Mouse (Mus musculus): ENCODE results near the gene Gm9046. TPM values are rescaled to one million over a fixed set of nuclear protein-coding genes. Genes with fewer than 3 reads are reported as not detected.
"Not testable (repeated sequence)": the region's sequence is repeated elsewhere in the genome, so short reads cannot be mapped to it uniquely, and the experiment has no call there.

The Gm9046 gene
- not detected in 2 replicates for polyA plus RNA-seq (2014; fragmentation: Nextera tagmentation; extraction: Ambion mirVana)

- not testable (repeated sequence) for H3K4me3 ChIP-seq (ENCODE audit: low read depth, low read length); ATAC-seq (replicated peaks; ENCODE audit: low FRiP score); H3K9ac ChIP-seq (ENCODE audit: low read length); H3K36me3 ChIP-seq (ENCODE audit: control insufficient read depth, insufficient read depth, low read length); H3K27ac ChIP-seq (ENCODE audit: low read depth, low read length); H3K4me1 ChIP-seq (replicated peaks; ENCODE audit: control insufficient read depth, insufficient read depth, low read length); H3K9me3 ChIP-seq (ENCODE audit: control insufficient read depth, low read length); DNase-seq (ENCODE audit: low spot score); H3K4me2 ChIP-seq (ENCODE audit: low read depth, low read length, severe bottlenecking); H3K27me3 ChIP-seq (ENCODE audit: control insufficient read depth, insufficient read depth, low read length)
- WGBS: no CpG with 5 or more reads among the region's 14 CpGs
Observed at GRCm38 (mm10) chr10:118343155-118343554, at the start of gene Gm9046. TSS of gene Gm9046 (minus strand) at chr10:118343255.

- peak overlapping the region; percentile 32; the same call in 1 of the 2 replicates for H3K4me2 ChIP-seq (ENCODE audit: low read depth, low read length, severe bottlenecking)
- ATAC-seq (replicated peaks; ENCODE audit: low FRiP score): peak; percentile 96
- H3K27ac ChIP-seq (ENCODE audit: low read depth, low read length): no peak overlapping the region
- no peaks in the 10 kb centered on the region for H3K9me3 ChIP-seq (ENCODE audit: control insufficient read depth, low read length)
- peak; percentile 90 for DNase-seq (ENCODE audit: low spot score)
- H3K27me3 ChIP-seq (ENCODE audit: control insufficient read depth, insufficient read depth, low read length): no peaks in the 10 kb centered on the region
- 13% methylated on average over 10 of the region's 10 CpGs for WGBS
- H3K4me3 ChIP-seq (ENCODE audit: low read depth, low read length): no peak overlapping the region
- no peaks in the 10 kb centered on the region for H3K4me1 ChIP-seq (replicated peaks; ENCODE audit: control insufficient read depth, insufficient read depth, low read length)
- H3K36me3 ChIP-seq (ENCODE audit: control insufficient read depth, insufficient read depth, low read length): no peaks in the 10 kb centered on the region
- H3K9ac ChIP-seq (ENCODE audit: low read length): no peak overlapping the region; the same call in 1 of the 2 replicates
Observed at GRCm38 (mm10) chr10:118370443-118370842, 27.4 kb upstream of the Gm9046 start.

- ATAC-seq (replicated peaks; ENCODE audit: low FRiP score): no peak
- H3K36me3 ChIP-seq (ENCODE audit: control insufficient read depth, insufficient read depth, low read length): no peaks in the 10 kb centered on the region
- H3K4me2 ChIP-seq (ENCODE audit: low read depth, low read length, severe bottlenecking): no peak overlapping the region
- no peak overlapping the region for H3K27ac ChIP-seq (ENCODE audit: low read depth, low read length)
- DNase-seq (ENCODE audit: low spot score): no peak
- H3K9ac ChIP-seq (ENCODE audit: low read length): no peak overlapping the region
- 82% methylated on average over 9 of the region's 9 CpGs for WGBS
- H3K9me3 ChIP-seq (ENCODE audit: control insufficient read depth, low read length): no peaks in the 10 kb centered on the region
- H3K27me3 ChIP-seq (ENCODE audit: control insufficient read depth, insufficient read depth, low read length): no peaks in the 10 kb centered on the region
- no peak overlapping the region for H3K4me3 ChIP-seq (ENCODE audit: low read depth, low read length)
- no peaks in the 10 kb centered on the region for H3K4me1 ChIP-seq (replicated peaks; ENCODE audit: control insufficient read depth, insufficient read depth, low read length)
Observed at GRCm38 (mm10) chr10:118369518-118369917, 26.5 kb upstream of the Gm9046 start.

GRCm38 (mm10) chr10:118354005-118354404 is 10.9 kb upstream of the Gm9046 start, which contains the start of gene Gm9049:
TSS of gene Gm9049 (minus strand) at chr10:118354105.
- not testable (repeated sequence) for H3K27ac ChIP-seq (ENCODE audit: low read depth, low read length); ATAC-seq (replicated peaks; ENCODE audit: low FRiP score); H3K36me3 ChIP-seq (ENCODE audit: control insufficient read depth, insufficient read depth, low read length); H3K4me3 ChIP-seq (ENCODE audit: low read depth, low read length); H3K9me3 ChIP-seq (ENCODE audit: control insufficient read depth, low read length); DNase-seq (ENCODE audit: low spot score); H3K4me1 ChIP-seq (replicated peaks; ENCODE audit: control insufficient read depth, insufficient read depth, low read length); H3K4me2 ChIP-seq (ENCODE audit: low read depth, low read length, severe bottlenecking); H3K27me3 ChIP-seq (ENCODE audit: control insufficient read depth, insufficient read depth, low read length); H3K9ac ChIP-seq (ENCODE audit: low read length)
- 86% methylated on average over 1 of the region's 11 CpGs for WGBS

- H3K36me3 ChIP-seq (ENCODE audit: control insufficient read depth, insufficient read depth, low read length); H3K9ac ChIP-seq (ENCODE audit: low read length); DNase-seq (ENCODE audit: low spot score); H3K4me3 ChIP-seq (ENCODE audit: low read depth, low read length); H3K9me3 ChIP-seq (ENCODE audit: control insufficient read depth, low read length); H3K4me2 ChIP-seq (ENCODE audit: low read depth, low read length, severe bottlenecking); H3K4me1 ChIP-seq (replicated peaks; ENCODE audit: control insufficient read depth, insufficient read depth, low read length); ATAC-seq (replicated peaks; ENCODE audit: low FRiP score); H3K27ac ChIP-seq (ENCODE audit: low read depth, low read length); H3K27me3 ChIP-seq (ENCODE audit: control insufficient read depth, insufficient read depth, low read length): not testable (repeated sequence)
- WGBS: 88% methylated on average over 1 of the region's 14 CpGs
Observed at GRCm38 (mm10) chr10:118348579-118348978, 5.5 kb upstream of the Gm9046 start, which contains the start of gene Gm9048. TSS of gene Gm9048 (minus strand) at chr10:118348679.

GRCm38 (mm10) chr10:118337731-118338130 is 5.3 kb downstream of the Gm9046 start, which contains the start of gene Gm9045:
TSS of gene Gm9045 (minus strand) at chr10:118337831.
- not testable (repeated sequence) for H3K27ac ChIP-seq (ENCODE audit: low read depth, low read length); H3K27me3 ChIP-seq (ENCODE audit: control insufficient read depth, insufficient read depth, low read length); H3K36me3 ChIP-seq (ENCODE audit: control insufficient read depth, insufficient read depth, low read length); DNase-seq (ENCODE audit: low spot score); H3K4me2 ChIP-seq (ENCODE audit: low read depth, low read length, severe bottlenecking); H3K4me1 ChIP-seq (replicated peaks; ENCODE audit: control insufficient read depth, insufficient read depth, low read length); H3K9me3 ChIP-seq (ENCODE audit: control insufficient read depth, low read length); ATAC-seq (replicated peaks; ENCODE audit: low FRiP score); H3K9ac ChIP-seq (ENCODE audit: low read length); H3K4me3 ChIP-seq (ENCODE audit: low read depth, low read length)
- WGBS: no CpG with 5 or more reads among the region's 14 CpGs

- H3K4me3 ChIP-seq (ENCODE audit: low read depth, low read length); H3K4me2 ChIP-seq (ENCODE audit: low read depth, low read length, severe bottlenecking); H3K9me3 ChIP-seq (ENCODE audit: control insufficient read depth, low read length); H3K9ac ChIP-seq (ENCODE audit: low read length); H3K27me3 ChIP-seq (ENCODE audit: control insufficient read depth, insufficient read depth, low read length); H3K4me1 ChIP-seq (replicated peaks; ENCODE audit: control insufficient read depth, insufficient read depth, low read length); H3K36me3 ChIP-seq (ENCODE audit: control insufficient read depth, insufficient read depth, low read length); DNase-seq (ENCODE audit: low spot score); ATAC-seq (replicated peaks; ENCODE audit: low FRiP score); H3K27ac ChIP-seq (ENCODE audit: low read depth, low read length): not testable (repeated sequence)
- WGBS: no CpG with 5 or more reads among the region's 14 CpGs
Observed at GRCm38 (mm10) chr10:118332308-118332707, 10.7 kb downstream of the Gm9046 start, which contains the start of gene Gm9044. TSS of gene Gm9044 (minus strand) at chr10:118332408.

GRCm38 (mm10) chr10:118326869-118327268 is 16.2 kb downstream of the Gm9046 start, which contains the start of gene Gm9040:
TSS of gene Gm9040 (minus strand) at chr10:118326969.
- H3K27ac ChIP-seq (ENCODE audit: low read depth, low read length); H3K4me2 ChIP-seq (ENCODE audit: low read depth, low read length, severe bottlenecking); ATAC-seq (replicated peaks; ENCODE audit: low FRiP score); H3K36me3 ChIP-seq (ENCODE audit: control insufficient read depth, insufficient read depth, low read length); H3K9me3 ChIP-seq (ENCODE audit: control insufficient read depth, low read length); H3K4me1 ChIP-seq (replicated peaks; ENCODE audit: control insufficient read depth, insufficient read depth, low read length); DNase-seq (ENCODE audit: low spot score); H3K4me3 ChIP-seq (ENCODE audit: low read depth, low read length); H3K27me3 ChIP-seq (ENCODE audit: control insufficient read depth, insufficient read depth, low read length); H3K9ac ChIP-seq (ENCODE audit: low read length): not testable (repeated sequence)
- no CpG with 5 or more reads among the region's 11 CpGs for WGBS

- Histone ChIP-seq H3K4me1 (replicated peaks; ENCODE audit: control insufficient read depth, insufficient read depth, low read length) (no peaks in the 10 kb centered on the region), H3K36me3 (ENCODE audit: control insufficient read depth, insufficient read depth, low read length) (no peaks in the 10 kb centered on the region), H3K9me3 (ENCODE audit: control insufficient read depth, low read length) (no peaks in the 10 kb centered on the region), H3K27ac (ENCODE audit: low read depth, low read length) (no peak overlapping the region), H3K4me3 (ENCODE audit: low read depth, low read length) (no peak overlapping the region), H3K4me2 (ENCODE audit: low read depth, low read length, severe bottlenecking) (no peak overlapping the region), H3K27me3 (ENCODE audit: control insufficient read depth, insufficient read depth, low read length) (no peaks in the 10 kb centered on the region), H3K9ac (ENCODE audit: low read length) (no peak overlapping the region)
- DNase-seq (ENCODE audit: low spot score) (no peak), ATAC-seq (replicated peaks; ENCODE audit: low FRiP score) (no peak)
- 89% methylated on average over 8 of the region's 8 CpGs for WGBS
Observed at GRCm38 (mm10) chr10:118319024-118319423, 24.0 kb downstream of the Gm9046 start.
